Mouse (Mus musculus) lung, embryonic 16.5 days (tissue): ENCODE data around the gene Noc2l. TPM values are rescaled to one million over a fixed set of nuclear protein-coding genes. Genes with fewer than 3 reads are reported as not detected.

Source experiments
- ATAC-seq: fragments of 200-750 bp; cut with Nextera tagmentation; 2 replicates; pipeline ENCODE4 v1.8.0; 2017; ENCODE audit warnings: low read depth, mild to moderate bottlenecking, moderate library complexity
- H3K27ac ChIP-seq: fragments of 300-500 bp; sonication (generic); 2 replicates; pipeline ENCODE4 v1.5.1; 2014; ENCODE audit warnings: mild to moderate bottlenecking, control low read depth, low read length
- H3K27me3 ChIP-seq: fragments of 300-500 bp; sonication (generic); 2 replicates; pipeline ENCODE4 v1.6.1; 2014; ENCODE audit warnings: low read depth, low read length, mixed read lengths; ENCODE audit not compliant: control insufficient read depth, insufficient read depth
- H3K36me3 ChIP-seq: fragments of 300-500 bp; sonication (generic); 2 replicates; pipeline ENCODE4 v1.6.1; 2014; ENCODE audit warnings: low read length; ENCODE audit not compliant: control insufficient read depth, insufficient read depth
- H3K4me1 ChIP-seq: fragments of 300-500 bp; sonication (generic); replicated peaks from 2 replicates; pipeline ENCODE4 v1.6.1; 2014; ENCODE audit warnings: low read length, mixed read lengths; ENCODE audit not compliant: control insufficient read depth, insufficient read depth
- H3K4me2 ChIP-seq: fragments of 300-500 bp; sonication (generic); 2 replicates; pipeline ENCODE4 v1.6.1; 2014; ENCODE audit warnings: low read depth, low read length, control low read depth
- H3K4me3 ChIP-seq: fragments of 300-500 bp; sonication (generic); 2 replicates; pipeline ENCODE4 v1.5.1; 2014; ENCODE audit warnings: mild to moderate bottlenecking, low read length, control low read depth
- H3K9ac ChIP-seq: fragments of 300-500 bp; sonication (generic); 2 replicates; pipeline ENCODE4 v1.6.1; 2014; ENCODE audit warnings: low read length, control low read depth
- H3K9me3 ChIP-seq: fragments of 300-500 bp; sonication (generic); 2 replicates; pipeline ENCODE4 v1.6.1; 2016; ENCODE audit warnings: low read length; ENCODE audit not compliant: control insufficient read depth
- WGBS: fragments of 180-500 bp; shearing (Covaris S2); extraction: QIAGEN DNeasy Blood & Tissue Kit; methylation state at CpG from one replicate; pipeline ENCODE4 v1.1.7; 2014; 5-methylcytosine and 5-hydroxymethylcytosine counted together
- polyA plus RNA-seq: library from polyadenylated mRNA; unstranded; fragments of >200 nt; fragmentation: Nextera tagmentation; extraction: Ambion mirVana; gene quantifications from 2 replicates; pipeline ENCODE4 v1.2.1, GENCODE M21; 2015

The Noc2l gene
- polyA plus RNA-seq, 1 experiment from 2014 or later = 51.3 TPM

- Histone ChIP-seq H3K36me3 (peaks cover 31% of the 10 kb centered on the region), H3K27ac (peak overlapping the region; percentile 59), H3K27me3 (no peaks in the 10 kb centered on the region), H3K9ac (peak overlapping the region; percentile 82), H3K9me3 (no peaks in the 10 kb centered on the region), H3K4me3 (peak overlapping the region; percentile 96), H3K4me1 (peaks cover 17% of the 10 kb centered on the region), H3K4me2 (peak overlapping the region; percentile 95)
- 3% methylated on average over 17 of the region's 17 CpGs for WGBS
- ATAC-seq = 0 out of 2 replicates have a peak, but pooled peaks have one; percentile 11
Measured at GRCm38 (mm10) chr4:156234021-156234501, 1.7 kb upstream of the Noc2l start.

DNA sequence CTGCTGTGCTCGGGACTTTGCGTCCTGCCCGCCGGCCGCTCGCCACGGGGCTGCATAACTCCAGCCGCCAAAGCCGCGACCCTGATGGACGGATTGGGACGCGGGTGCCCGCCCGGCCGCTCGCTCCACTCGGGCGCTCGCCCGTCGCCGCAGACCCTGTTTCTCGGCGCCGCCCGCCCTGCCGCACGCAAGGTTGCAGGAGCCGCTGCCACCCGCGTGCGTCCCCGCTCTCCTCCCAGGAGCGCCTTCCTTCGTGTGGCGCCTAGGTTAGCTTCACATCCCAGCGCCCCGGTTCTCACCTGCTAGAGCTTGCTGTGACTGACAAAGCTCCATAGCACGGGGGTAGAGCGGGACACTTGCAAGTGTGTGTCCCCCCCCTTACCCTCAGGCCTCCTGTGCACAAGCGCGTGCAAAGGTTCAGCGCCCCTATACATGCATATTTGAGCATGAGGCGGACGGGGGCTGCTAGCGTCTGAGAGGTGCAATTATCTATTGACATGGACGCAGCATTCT is 1.1 kb upstream of the Noc2l start, which contains the start of gene Plekhn1:
Plekhn1 (minus strand) TSS at position 157 of the 513 bp plus-strand sequence.
- peak within 1 kb of the TSS; percentile 82 for H3K9ac ChIP-seq
- peak; percentile 62 for ATAC-seq
- H3K27me3 ChIP-seq = no peaks in the 10 kb centered on the region
- peaks cover 37% of the 10 kb centered on the region for H3K36me3 ChIP-seq
- WGBS = under 1% methylated on average over 35 of the region's 48 CpGs
- H3K27ac ChIP-seq = peak within 1 kb of the TSS; percentile 73
- no peaks in the 10 kb centered on the region for H3K9me3 ChIP-seq
- peaks cover 17% of the 10 kb centered on the region for H3K4me1 ChIP-seq
- peak within 1 kb of the TSS; percentile 95 for H3K4me2 ChIP-seq
- peak within 1 kb of the TSS; percentile 96 for H3K4me3 ChIP-seq

- peak overlapping the region; percentile 96 for H3K4me3 ChIP-seq
- H3K9ac ChIP-seq = peak overlapping the region; percentile 82
- H3K27ac ChIP-seq = peak overlapping the region; percentile 51
- no peaks in the 10 kb centered on the region for H3K27me3 ChIP-seq
- under 1% methylated on average over 15 of the region's 15 CpGs for WGBS
- H3K9me3 ChIP-seq = no peaks in the 10 kb centered on the region
- peaks cover 38% of the 10 kb centered on the region for H3K36me3 ChIP-seq
- H3K4me2 ChIP-seq = peak overlapping the region; percentile 95
- ATAC-seq = peak; percentile 22; the same call in 1 of the 2 replicates
- H3K4me1 ChIP-seq = peaks cover 17% of the 10 kb centered on the region
Measured at GRCm38 (mm10) chr4:156235360-156235770, 445 bp upstream of the Noc2l start.

GRCm38 (mm10) chr4:156236651-156237447 is 1.0 kb downstream of the Noc2l start:
- H3K4me3 ChIP-seq = peak overlapping the region; percentile 96
- no peak for ATAC-seq
- peaks cover 17% of the 10 kb centered on the region for H3K4me1 ChIP-seq
- no peaks in the 10 kb centered on the region for H3K27me3 ChIP-seq
- H3K36me3 ChIP-seq = peaks cover 31% of the 10 kb centered on the region
- H3K9ac ChIP-seq = peak overlapping the region; percentile 82
- H3K4me2 ChIP-seq = peak overlapping the region; percentile 95
- H3K27ac ChIP-seq = no peak overlapping the region
- 23% methylated on average over 53 of the region's 60 CpGs for WGBS
- no peaks in the 10 kb centered on the region for H3K9me3 ChIP-seq

- no peak overlapping the region for H3K4me3 ChIP-seq
- 55% methylated on average over 11 of the region's 11 CpGs for WGBS
- H3K9ac ChIP-seq = no peak overlapping the region
Measured at GRCm38 (mm10) chr4:156249567-156249966, 13.8 kb downstream of the Noc2l start.

GRCm38 (mm10) chr4:156251081-156251480 is 15.3 kb downstream of the Noc2l start:
- H3K4me1 ChIP-seq = peaks cover 4% of the 10 kb centered on the region
- no peak overlapping the region for H3K4me2 ChIP-seq
- H3K9me3 ChIP-seq = no peaks in the 10 kb centered on the region
- ATAC-seq = no peak
- H3K36me3 ChIP-seq = peaks cover 19% of the 10 kb centered on the region
- no peak overlapping the region for H3K27ac ChIP-seq
- peaks cover 17% of the 10 kb centered on the region for H3K27me3 ChIP-seq
- H3K4me3 ChIP-seq = no peak overlapping the region
- 70% methylated on average over 8 of the region's 8 CpGs for WGBS
- H3K9ac ChIP-seq = no peak overlapping the region

More at GRCm38 (mm10) chr4:156249567-156249966, 13.8 kb downstream of the Noc2l start:
- Histone ChIP-seq H3K27ac (no peak overlapping the region), H3K36me3 (peaks cover 31% of the 10 kb centered on the region), H3K4me2 (no peak overlapping the region), H3K27me3 (peaks cover 5% of the 10 kb centered on the region), H3K4me1 (peaks cover 4% of the 10 kb centered on the region), H3K9me3 (no peaks in the 10 kb centered on the region)
- ATAC-seq = no peak

DNA sequence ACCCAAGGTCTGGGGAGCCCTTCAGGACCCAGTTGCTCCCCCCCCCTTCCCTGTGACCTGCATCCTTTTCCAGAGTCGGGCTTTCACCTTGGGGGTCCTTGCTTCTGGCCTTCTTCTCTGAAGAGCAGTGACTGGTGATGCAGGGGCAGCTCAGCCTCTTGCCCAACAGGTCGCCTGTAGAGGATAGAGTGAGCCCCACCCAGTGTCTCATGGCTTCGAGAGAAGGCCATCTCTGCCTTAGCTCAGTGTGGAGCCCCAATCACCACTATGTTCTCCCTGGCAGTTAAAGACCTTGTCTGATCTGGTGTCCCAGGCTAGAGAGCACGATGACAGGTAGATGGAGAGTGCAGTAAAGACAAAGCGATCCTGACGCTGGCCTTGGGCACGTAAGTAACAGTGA is 16.3 kb downstream of the Noc2l start:
- ATAC-seq = no peak
- Histone ChIP-seq H3K4me3 (no peak overlapping the region), H3K36me3 (peaks cover 10% of the 10 kb centered on the region), H3K4me2 (no peak overlapping the region), H3K9me3 (no peaks in the 10 kb centered on the region), H3K4me1 (peaks cover 4% of the 10 kb centered on the region), H3K27me3 (peaks cover 17% of the 10 kb centered on the region), H3K27ac (no peak overlapping the region), H3K9ac (no peak overlapping the region)
- WGBS = 41% methylated on average over 7 of the region's 7 CpGs

GRCm38 (mm10) chr4:156252619-156253018 is 16.8 kb downstream of the Noc2l start:
- Histone ChIP-seq H3K4me2 (no peak overlapping the region), H3K27ac (no peak overlapping the region), H3K9me3 (no peaks in the 10 kb centered on the region), H3K9ac (no peak overlapping the region), H3K4me3 (no peak overlapping the region), H3K36me3 (peaks cover 8% of the 10 kb centered on the region), H3K27me3 (peaks cover 17% of the 10 kb centered on the region), H3K4me1 (peaks cover 4% of the 10 kb centered on the region)
- 40% methylated on average over 3 of the region's 3 CpGs for WGBS
- ATAC-seq = no peak

DNA sequence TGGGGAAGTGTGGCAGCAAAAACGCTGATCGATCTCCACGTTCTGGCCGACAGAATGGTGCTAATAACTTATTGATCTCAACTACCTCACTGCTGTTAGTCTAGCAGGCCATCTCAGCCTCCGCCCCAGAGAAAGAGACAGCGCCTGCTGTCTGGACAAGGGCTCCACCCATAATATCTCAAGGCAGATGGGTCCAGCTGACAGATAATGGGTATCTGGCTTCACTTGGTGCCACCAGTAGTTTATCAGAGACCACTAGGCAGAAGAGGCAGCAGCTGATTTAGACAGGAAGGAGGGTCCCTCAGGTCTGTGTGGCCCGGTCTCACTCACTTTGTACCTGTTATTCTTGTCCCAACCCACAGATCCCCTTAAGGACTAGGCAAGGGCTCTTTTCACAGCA is 17.2 kb downstream of the Noc2l start:
- no peak overlapping the region for H3K27ac ChIP-seq
- H3K4me3 ChIP-seq = no peak overlapping the region
- peaks cover 17% of the 10 kb centered on the region for H3K27me3 ChIP-seq
- H3K9me3 ChIP-seq = no peaks in the 10 kb centered on the region
- H3K9ac ChIP-seq = no peak overlapping the region
- ATAC-seq = no peak
- H3K36me3 ChIP-seq = peaks cover 4% of the 10 kb centered on the region
- H3K4me2 ChIP-seq = no peak overlapping the region
- 43% methylated on average over 7 of the region's 7 CpGs for WGBS
- peaks cover 4% of the 10 kb centered on the region for H3K4me1 ChIP-seq
